Mouse (Mus musculus): ENCODE measurements at regions not wholly inside any gene's neighbourhood (a gene's known extent, or its start where the extent isn't known, plus 50 kb on each side); places are given as distances from the start of the nearest gene placed in this dataset.

- no peak for TF ChIP-seq POLR2A (IDR thresholded peaks at IDR 0.05; ENCODE audit: borderline replicate concordance, control insufficient read depth, low read depth, low read length)
- no peak for TF ChIP-seq CTCF (IDR thresholded peaks at IDR 0.05; ENCODE audit: control insufficient read depth, insufficient read depth, low read length)
These were observed 110.6 kb upstream of the Adra1d start for GRCm38 (mm10) chr2:131672646-131673045.
